Mouse (Mus musculus) forebrain, embryonic 12.5 days (tissue): ENCODE measurements around the gene Gab2. TPM values are rescaled to one million over a fixed set of nuclear protein-coding genes. Genes with fewer than 3 reads are reported as not detected.

Source experiments
- ATAC-seq: fragments of 200-750 bp; cut with Nextera tagmentation; 2 replicates; pipeline ENCODE4 v1.8.0; 2017; ENCODE audit warnings: moderate TSS enrichment; ENCODE audit not compliant: low FRiP score
- H3K27ac ChIP-seq: fragments of 300-500 bp; sonication (generic); 2 replicates; pipeline ENCODE4 v1.5.1; 2016; ENCODE audit warnings: mild to moderate bottlenecking
- H3K27me3 ChIP-seq: fragments of 300-500 bp; sonication (generic); 2 replicates; pipeline ENCODE4 v1.6.1; 2016; ENCODE audit warnings: mild to moderate bottlenecking
- H3K36me3 ChIP-seq: fragments of 300-500 bp; sonication (generic); replicated peaks from 2 replicates; pipeline ENCODE4 v1.6.1; 2016; ENCODE audit warnings: mild to moderate bottlenecking
- H3K4me1 ChIP-seq: fragments of 300-500 bp; sonication (generic); 2 replicates; pipeline ENCODE4 v1.6.1; 2016
- H3K4me2 ChIP-seq: fragments of 300-500 bp; sonication (generic); 2 replicates; pipeline ENCODE4 v1.6.1; 2016; ENCODE audit warnings: mild to moderate bottlenecking, moderate library complexity
- H3K4me3 ChIP-seq: fragments of 300-500 bp; sonication (generic); replicated peaks from 2 replicates; pipeline ENCODE4 v1.5.1; 2016; ENCODE audit warnings: mild to moderate bottlenecking
- H3K9ac ChIP-seq: fragments of 300-500 bp; sonication (generic); 2 replicates; pipeline ENCODE4 v1.6.1; 2016; ENCODE audit warnings: mild to moderate bottlenecking
- H3K9me3 ChIP-seq: fragments of 300-500 bp; sonication (generic); 2 replicates; pipeline ENCODE4 v1.6.1; 2016
- WGBS: fragments of 180-500 bp; shearing (Covaris S2); methylation state at CpG from one replicate; pipeline ENCODE4 v1.1.7; 2016; 5-methylcytosine and 5-hydroxymethylcytosine counted together
- polyA plus RNA-seq: library from polyadenylated mRNA; unstranded; fragments of >200 nt; fragmentation: Nextera tagmentation; extraction: Ambion mirVana; gene quantifications from 2 replicates; pipeline ENCODE4 v1.2.1, GENCODE M21; 2016

Gab2 gene
- polyA plus RNA-seq, 1 experiment from 2014 or later: 10.1 TPM

- no peaks in the 10 kb centered on the region for H3K36me3 ChIP-seq
- no peaks in the 10 kb centered on the region for H3K27me3 ChIP-seq
- no peak overlapping the region for H3K4me3 ChIP-seq
- no peak overlapping the region for H3K4me2 ChIP-seq
- peaks cover 2% of the 10 kb centered on the region; the same call in 1 of the 2 replicates for H3K4me1 ChIP-seq
- 88% methylated on average over 2 of the region's 2 CpGs for WGBS
- no peak overlapping the region for H3K27ac ChIP-seq
- no peak for ATAC-seq
- H3K9me3 ChIP-seq: no peaks in the 10 kb centered on the region
- H3K9ac ChIP-seq: no peak overlapping the region
These were observed 263.3 kb downstream of the Gab2 start for GRCm38 (mm10) chr7:97344655-97345054.

GRCm38 (mm10) chr7:97345229-97345871 lies 264.0 kb downstream of the Gab2 start:
- Histone ChIP-seq H3K27ac (peak overlapping the region; percentile 26; the same call in 1 of the 2 replicates), H3K9me3 (no peaks in the 10 kb centered on the region), H3K27me3 (no peaks in the 10 kb centered on the region), H3K4me1 (peaks cover 2% of the 10 kb centered on the region; the same call in 1 of the 2 replicates), H3K4me3 (no peak overlapping the region), H3K9ac (no peak overlapping the region), H3K36me3 (no peaks in the 10 kb centered on the region), H3K4me2 (no peak overlapping the region)
- ATAC-seq: peak; percentile 27; the same call in 1 of the 2 replicates
- 70% methylated on average over 10 of the region's 10 CpGs for WGBS

- H3K9ac ChIP-seq: no peak overlapping the region
- H3K4me1 ChIP-seq: peaks cover 6% of the 10 kb centered on the region; the same call in 1 of the 2 replicates
- no peaks in the 10 kb centered on the region for H3K9me3 ChIP-seq
- H3K36me3 ChIP-seq: no peaks in the 10 kb centered on the region
- H3K4me2 ChIP-seq: no peak overlapping the region
- H3K27ac ChIP-seq: no peak overlapping the region
- peak; percentile 20; the same call in 1 of the 2 replicates for ATAC-seq
- H3K27me3 ChIP-seq: no peaks in the 10 kb centered on the region
- no peak overlapping the region for H3K4me3 ChIP-seq
- WGBS: 74% methylated on average over 9 of the region's 9 CpGs
These were observed 264.9 kb downstream of the Gab2 start for GRCm38 (mm10) chr7:97346111-97346821.

GRCm38 (mm10) chr7:97346822-97347166 lies 265.4 kb downstream of the Gab2 start:
- peaks cover 6% of the 10 kb centered on the region; the same call in 1 of the 2 replicates for H3K4me1 ChIP-seq
- no peak overlapping the region for H3K27ac ChIP-seq
- no peaks in the 10 kb centered on the region for H3K9me3 ChIP-seq
- H3K4me3 ChIP-seq: no peak overlapping the region
- 69% methylated on average over 4 of the region's 4 CpGs for WGBS
- H3K36me3 ChIP-seq: no peaks in the 10 kb centered on the region
- no peak overlapping the region for H3K4me2 ChIP-seq
- ATAC-seq: no peak
- no peaks in the 10 kb centered on the region for H3K27me3 ChIP-seq
- no peak overlapping the region for H3K9ac ChIP-seq

GRCm38 (mm10) chr7:97347464-97347863 lies 266.1 kb downstream of the Gab2 start:
- peaks cover 6% of the 10 kb centered on the region; the same call in 1 of the 2 replicates for H3K4me1 ChIP-seq
- H3K4me2 ChIP-seq: no peak overlapping the region
- H3K9me3 ChIP-seq: no peaks in the 10 kb centered on the region
- H3K27ac ChIP-seq: no peak overlapping the region
- no peak for ATAC-seq
- H3K4me3 ChIP-seq: no peak overlapping the region
- WGBS: 98% methylated on average over 15 of the region's 15 CpGs
- no peaks in the 10 kb centered on the region for H3K27me3 ChIP-seq
- no peak overlapping the region for H3K9ac ChIP-seq
- H3K36me3 ChIP-seq: no peaks in the 10 kb centered on the region

GRCm38 (mm10) chr7:97348318-97348717 lies 266.9 kb downstream of the Gab2 start:
- Histone ChIP-seq H3K9ac (no peak overlapping the region), H3K9me3 (no peaks in the 10 kb centered on the region), H3K4me2 (no peak overlapping the region), H3K4me3 (no peak overlapping the region), H3K36me3 (no peaks in the 10 kb centered on the region), H3K4me1 (peaks cover 6% of the 10 kb centered on the region; the same call in 1 of the 2 replicates), H3K27ac (no peak overlapping the region), H3K27me3 (no peaks in the 10 kb centered on the region)
- WGBS: 85% methylated on average over 3 of the region's 3 CpGs
- ATAC-seq: no peak

- no peaks in the 10 kb centered on the region for H3K9me3 ChIP-seq
- ATAC-seq: no peak
- WGBS: 81% methylated on average over 5 of the region's 5 CpGs
- H3K4me3 ChIP-seq: no peak overlapping the region
- H3K9ac ChIP-seq: no peak overlapping the region
- no peaks in the 10 kb centered on the region for H3K27me3 ChIP-seq
- H3K27ac ChIP-seq: no peak overlapping the region
- peaks cover 6% of the 10 kb centered on the region; the same call in 1 of the 2 replicates for H3K4me1 ChIP-seq
- H3K36me3 ChIP-seq: no peaks in the 10 kb centered on the region
- no peak overlapping the region for H3K4me2 ChIP-seq
These were observed 267.4 kb downstream of the Gab2 start for GRCm38 (mm10) chr7:97348836-97349235.

GRCm38 (mm10) chr7:97349438-97349837 lies 268.1 kb downstream of the Gab2 start:
- Histone ChIP-seq H3K4me2 (no peak overlapping the region), H3K9ac (no peak overlapping the region), H3K27me3 (no peaks in the 10 kb centered on the region), H3K4me1 (peaks cover 6% of the 10 kb centered on the region; the same call in 1 of the 2 replicates), H3K9me3 (no peaks in the 10 kb centered on the region), H3K36me3 (no peaks in the 10 kb centered on the region), H3K27ac (no peak overlapping the region), H3K4me3 (no peak overlapping the region)
- 84% methylated on average over 6 of the region's 6 CpGs for WGBS
- no peak for ATAC-seq

GRCm38 (mm10) chr7:97350891-97351290 lies 269.5 kb downstream of the Gab2 start:
- Histone ChIP-seq H3K9ac (no peak overlapping the region), H3K36me3 (no peaks in the 10 kb centered on the region), H3K27ac (no peak overlapping the region), H3K4me3 (no peak overlapping the region), H3K4me1 (peaks cover 10% of the 10 kb centered on the region; the same call in 1 of the 2 replicates), H3K4me2 (no peak overlapping the region), H3K9me3 (no peaks in the 10 kb centered on the region), H3K27me3 (no peaks in the 10 kb centered on the region)
- ATAC-seq: no peak
- 93% methylated on average over 5 of the region's 5 CpGs for WGBS

GRCm38 (mm10) chr7:97351792-97352513 lies 270.6 kb downstream of the Gab2 start:
- H3K4me2 ChIP-seq: no peak overlapping the region
- H3K4me3 ChIP-seq: no peak overlapping the region
- H3K9ac ChIP-seq: no peak overlapping the region
- 86% methylated on average over 11 of the region's 11 CpGs for WGBS
- ATAC-seq: no peak
- no peaks in the 10 kb centered on the region for H3K36me3 ChIP-seq
- H3K27ac ChIP-seq: no peak overlapping the region
- no peaks in the 10 kb centered on the region for H3K27me3 ChIP-seq
- no peaks in the 10 kb centered on the region for H3K9me3 ChIP-seq
- H3K4me1 ChIP-seq: peaks cover 8% of the 10 kb centered on the region; the same call in 1 of the 2 replicates

- Histone ChIP-seq H3K4me2 (no peak overlapping the region), H3K4me3 (no peak overlapping the region), H3K27ac (no peak overlapping the region), H3K36me3 (no peaks in the 10 kb centered on the region), H3K9ac (no peak overlapping the region), H3K27me3 (no peaks in the 10 kb centered on the region), H3K9me3 (no peaks in the 10 kb centered on the region), H3K4me1 (peaks cover 8% of the 10 kb centered on the region; the same call in 1 of the 2 replicates)
- WGBS: 88% methylated on average over 6 of the region's 6 CpGs
- no peak for ATAC-seq
These were observed 272.0 kb downstream of the Gab2 start for GRCm38 (mm10) chr7:97353356-97353755.

GRCm38 (mm10) chr7:97355068-97355841 lies 273.9 kb downstream of the Gab2 start:
- WGBS: 46% methylated on average over 13 of the region's 13 CpGs
- Histone ChIP-seq H3K9ac (no peak overlapping the region), H3K27me3 (no peaks in the 10 kb centered on the region), H3K9me3 (no peaks in the 10 kb centered on the region), H3K27ac (no peak overlapping the region), H3K4me2 (no peak overlapping the region), H3K36me3 (no peaks in the 10 kb centered on the region), H3K4me1 (peaks cover 8% of the 10 kb centered on the region; the same call in 1 of the 2 replicates), H3K4me3 (no peak overlapping the region)
- ATAC-seq: no peak
